Mouse (Mus musculus) adipose tissue, adult 10 weeks (tissue): ENCODE measurements around the gene Hesx1. TPM values are rescaled to one million over a fixed set of nuclear protein-coding genes. Genes with fewer than 3 reads are reported as not detected.

Experiments used
- polyA plus RNA-seq: library from polyadenylated mRNA; stranded (reverse); fragments of 350-450 nt; fragmentation: Illumina TruSeq; extraction: RNeasy Lipid Tissue Mini Kit (QIAGEN cat#74804); gene quantifications from one replicate; pipeline ENCODE4 v1.2.3, GENCODE M21; 2014; ENCODE audit warnings: low read depth, low replicate concordance

The Hesx1 gene
- not detected for polyA plus RNA-seq

GRCm38 (mm10) chr14:26994211-26994741 is at the start of gene Hesx1:
Gene Hesx1, plus strand, starts transcription at chr14:26994416.

GRCm38 (mm10) chr14:26971106-26971789 is 23.0 kb upstream of the Hesx1 start, which contains the start of gene Appl1:
Gene Appl1, minus strand, starts transcription at chr14:26971232.

GRCm38 (mm10) chr14:27038783-27039182 is 44.6 kb downstream of the Hesx1 start, which contains the start of gene Il17rd:
Gene Il17rd, plus strand, starts transcription at chr14:27038941.

Other genes with a start within 250 kb of the Hesx1 start
- gene Asb14, start 99.9 kb upstream of the Hesx1 start, polyA plus RNA-seq, result 0.42 TPM
- gene Appl1, start 23.2 kb upstream of the Hesx1 start, polyA plus RNA-seq, result 11.8 TPM
- 3.8 TPM for gene Il17rd, start 44.5 kb downstream of the Hesx1 start, polyA plus RNA-seq
- gene Arhgef3, start 120.5 kb downstream of the Hesx1 start, polyA plus RNA-seq, result 16.5 TPM